Mouse (Mus musculus): ENCODE results near the gene Ccdc50. TPM values are rescaled to one million over a fixed set of nuclear protein-coding genes. Genes with fewer than 3 reads are reported as not detected.

The Ccdc50 gene
- polyA plus RNA-seq, 1 experiment from 2014 or later: 52.7 TPM

DNA sequence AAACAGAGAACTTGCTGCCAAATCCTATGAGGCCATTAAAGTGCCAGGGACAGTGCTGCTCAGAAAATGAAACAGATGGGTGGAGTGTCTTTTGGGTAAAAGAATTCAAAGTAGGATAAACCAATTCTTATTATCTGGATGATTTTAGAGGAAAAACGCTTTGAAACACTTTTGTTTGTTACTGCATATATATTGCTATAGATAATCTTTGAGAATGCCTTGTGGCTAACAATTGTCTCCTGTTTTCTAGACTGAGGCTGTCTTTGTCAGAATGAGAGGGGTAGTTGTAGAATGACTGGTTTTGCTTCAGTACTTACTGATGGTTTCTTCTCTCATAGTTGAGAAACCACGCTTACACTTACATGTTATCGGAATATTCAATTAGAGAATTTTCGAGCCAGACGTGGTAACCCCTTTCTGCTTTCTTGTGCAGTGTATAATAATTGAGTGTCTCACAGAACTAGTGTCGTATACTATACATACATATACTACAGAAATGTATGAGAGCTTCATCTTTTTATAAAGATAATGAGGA, 11.1 kb downstream of the Ccdc50 start:
- Histone ChIP-seq H3K9me3 (0 out of 2 replicates have a peak, but pooled peaks cover 6% of the 10 kb centered on the region), H3K9ac (no peak overlapping the region), H3K4me3 (no peak overlapping the region), H3K36me3 (no peaks in the 10 kb centered on the region), H3K27me3 (no peaks in the 10 kb centered on the region), H3K4me1 (replicated peaks) (0 out of 2 replicates have a peak, but pooled peaks cover 4% of the 10 kb centered on the region), H3K4me2 (no peak overlapping the region), H3K27ac (0 out of 2 replicates have a peak overlapping the region, but pooled peaks have one; percentile 4)
- ATAC-seq (ENCODE audit: low FRiP score): no peak
- WGBS: 90% methylated on average over 6 of the region's 6 CpGs

- H3K9me3 ChIP-seq: no peaks in the 10 kb centered on the region
- H3K36me3 ChIP-seq: peaks cover 9% of the 10 kb centered on the region
- H3K27me3 ChIP-seq: no peaks in the 10 kb centered on the region
- no peak for ATAC-seq (ENCODE audit: low FRiP score)
- no peak overlapping the region for H3K4me3 ChIP-seq
- 87% methylated on average over 2 of the region's 2 CpGs for WGBS
- no peak overlapping the region for H3K9ac ChIP-seq
- no peak overlapping the region for H3K4me2 ChIP-seq
- no peak overlapping the region for H3K27ac ChIP-seq
- 0 out of 2 replicates have a peak, but pooled peaks cover 4% of the 10 kb centered on the region for H3K4me1 ChIP-seq (replicated peaks)
These were observed 12.9 kb downstream of the Ccdc50 start for GRCm38 (mm10) chr16:27401579-27401978.

- Histone ChIP-seq H3K36me3 (peaks cover 25% of the 10 kb centered on the region), H3K27ac (no peak overlapping the region), H3K4me3 (no peak overlapping the region), H3K27me3 (no peaks in the 10 kb centered on the region), H3K4me2 (no peak overlapping the region), H3K9me3 (no peaks in the 10 kb centered on the region), H3K4me1 (replicated peaks) (no peaks in the 10 kb centered on the region), H3K9ac (no peak overlapping the region)
- ATAC-seq (ENCODE audit: low FRiP score): no peak
These were observed 15.4 kb downstream of the Ccdc50 start for GRCm38 (mm10) chr16:27404107-27404506.

DNA sequence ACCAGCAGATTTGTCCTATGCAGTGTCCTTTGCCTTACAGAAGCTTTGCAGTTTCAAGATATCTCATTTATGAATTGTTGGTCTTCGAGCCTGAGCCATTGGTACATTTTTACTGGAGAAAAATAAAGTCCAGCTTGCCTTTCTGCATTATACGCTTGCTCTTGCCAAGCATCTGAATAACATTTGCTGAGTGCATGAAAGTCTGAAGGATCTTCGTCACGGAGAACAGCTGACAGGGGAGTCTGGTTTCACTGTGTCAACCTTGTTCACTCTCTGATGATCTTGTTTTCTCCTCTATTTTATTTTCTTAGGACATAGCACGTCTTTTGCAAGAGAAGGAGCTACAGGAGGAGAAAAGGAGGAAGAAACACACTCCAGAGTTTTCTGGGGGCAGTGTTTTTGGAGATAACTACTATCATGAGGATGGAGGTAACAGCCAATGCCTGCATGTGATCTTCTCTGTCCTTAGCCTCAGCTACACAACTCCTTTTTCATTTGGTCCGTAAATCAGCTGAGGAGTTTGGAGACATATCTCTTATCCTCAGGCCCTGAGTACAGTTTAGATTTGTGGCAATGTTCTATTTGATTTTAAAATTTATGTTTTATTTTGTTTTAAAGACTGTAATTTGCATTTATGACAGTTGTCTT, 28.4 kb downstream of the Ccdc50 start:
- Histone ChIP-seq H3K4me3 (no peak overlapping the region), H3K4me2 (no peak overlapping the region), H3K27ac (no peak overlapping the region), H3K36me3 (peaks cover 74% of the 10 kb centered on the region), H3K27me3 (no peaks in the 10 kb centered on the region), H3K9ac (no peak overlapping the region), H3K4me1 (replicated peaks) (no peaks in the 10 kb centered on the region), H3K9me3 (no peaks in the 10 kb centered on the region)
- WGBS: 98% methylated on average over 6 of the region's 6 CpGs
- ATAC-seq (ENCODE audit: low FRiP score): no peak

GRCm38 (mm10) chr16:27417632-27418031, 29.0 kb downstream of the Ccdc50 start:
- Histone ChIP-seq H3K4me1 (replicated peaks) (no peaks in the 10 kb centered on the region), H3K36me3 (peaks cover 80% of the 10 kb centered on the region), H3K9me3 (peaks cover 5% of the 10 kb centered on the region; the same call in 1 of the 2 replicates), H3K27me3 (no peaks in the 10 kb centered on the region), H3K9ac (no peak overlapping the region), H3K27ac (no peak overlapping the region), H3K4me3 (no peak overlapping the region), H3K4me2 (no peak overlapping the region)
- WGBS: 98% methylated on average over 3 of the region's 3 CpGs
- ATAC-seq (ENCODE audit: low FRiP score): no peak

- WGBS: 99% methylated on average over 3 of the region's 3 CpGs
These were observed 32.3 kb downstream of the Ccdc50 start for GRCm38 (mm10) chr16:27420982-27421381.

DNA sequence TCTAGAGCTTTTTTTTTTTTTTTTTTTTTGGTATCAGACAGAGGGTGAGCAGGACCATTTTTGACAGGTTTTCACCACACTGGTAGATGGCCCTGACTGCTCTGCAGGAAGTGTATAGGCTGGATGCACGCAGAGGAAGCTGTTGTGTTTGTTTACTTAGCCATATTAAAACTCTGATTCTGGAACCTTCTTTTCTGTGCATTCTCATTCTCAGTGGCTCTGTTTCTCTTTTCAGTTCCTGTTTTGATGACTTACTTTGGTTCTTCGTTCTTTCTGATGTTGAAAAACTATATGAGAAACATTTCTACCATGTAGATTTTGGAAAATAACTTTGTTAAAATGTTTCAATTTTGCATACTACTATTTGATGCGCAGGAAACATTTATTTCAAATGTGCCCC, 46.4 kb downstream of the Ccdc50 start:
- H3K27ac ChIP-seq: no peak overlapping the region
- 86% methylated on average over 3 of the region's 3 CpGs for WGBS
- peaks cover 38% of the 10 kb centered on the region for H3K36me3 ChIP-seq
- H3K9me3 ChIP-seq: no peaks in the 10 kb centered on the region
- no peaks in the 10 kb centered on the region for H3K4me1 ChIP-seq (replicated peaks)
- H3K4me2 ChIP-seq: no peak overlapping the region
- H3K9ac ChIP-seq: no peak overlapping the region
- no peaks in the 10 kb centered on the region for H3K27me3 ChIP-seq
- no peak overlapping the region for H3K4me3 ChIP-seq
- no peak for ATAC-seq (ENCODE audit: low FRiP score)

More at GRCm38 (mm10) chr16:27420982-27421381, 32.3 kb downstream of the Ccdc50 start:
- no peaks in the 10 kb centered on the region for H3K27me3 ChIP-seq
- H3K9me3 ChIP-seq: peaks cover 7% of the 10 kb centered on the region; the same call in 1 of the 2 replicates
- no peak overlapping the region for H3K27ac ChIP-seq
- H3K4me1 ChIP-seq (replicated peaks): no peaks in the 10 kb centered on the region
- ATAC-seq (ENCODE audit: low FRiP score): no peak
- no peak overlapping the region for H3K4me2 ChIP-seq
- no peak overlapping the region for H3K9ac ChIP-seq
- H3K36me3 ChIP-seq: peaks cover 57% of the 10 kb centered on the region
- H3K4me3 ChIP-seq: no peak overlapping the region

GRCm38 (mm10) chr16:27443941-27444340, 55.3 kb downstream of the Ccdc50 start:
- H3K9me3 ChIP-seq: no peaks in the 10 kb centered on the region
- ATAC-seq (ENCODE audit: low FRiP score): no peak
- no peak overlapping the region for H3K4me3 ChIP-seq
- no peaks in the 10 kb centered on the region for H3K4me1 ChIP-seq (replicated peaks)
- 96% methylated on average over 3 of the region's 3 CpGs for WGBS
- H3K4me2 ChIP-seq: no peak overlapping the region
- H3K36me3 ChIP-seq: peaks cover 56% of the 10 kb centered on the region
- H3K27me3 ChIP-seq: no peaks in the 10 kb centered on the region
- no peak overlapping the region for H3K27ac ChIP-seq
- no peak overlapping the region for H3K9ac ChIP-seq

DNA sequence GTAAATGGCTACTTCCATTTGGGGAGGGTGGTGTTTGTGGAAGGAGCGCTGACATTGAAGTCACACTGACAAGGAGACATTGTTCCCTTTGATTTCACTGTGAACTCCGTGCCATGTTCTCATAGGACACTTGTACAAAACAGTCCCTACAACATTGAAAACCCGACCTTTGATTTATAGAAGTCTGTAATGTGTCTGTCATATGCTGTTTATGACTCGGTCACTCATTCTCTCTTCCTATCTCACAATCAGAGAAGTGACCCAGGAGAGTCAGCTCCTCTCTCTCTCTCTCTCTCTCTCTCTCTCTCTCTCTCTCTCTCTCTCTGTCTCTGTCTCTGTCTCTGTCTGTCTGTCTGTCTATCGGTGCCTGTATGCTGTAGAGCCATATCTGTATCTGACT, 60.7 kb downstream of the Ccdc50 start:
- peaks cover 45% of the 10 kb centered on the region for H3K36me3 ChIP-seq
- H3K4me2 ChIP-seq: no peak overlapping the region
- H3K4me1 ChIP-seq (replicated peaks): no peaks in the 10 kb centered on the region; the same call in 1 of the 2 replicates
- H3K4me3 ChIP-seq: no peak overlapping the region
- H3K27ac ChIP-seq: no peak overlapping the region
- ATAC-seq (ENCODE audit: low FRiP score): no peak
- WGBS: 95% methylated on average over 5 of the region's 5 CpGs
- no peak overlapping the region for H3K9ac ChIP-seq
- H3K9me3 ChIP-seq: no peaks in the 10 kb centered on the region
- H3K27me3 ChIP-seq: no peaks in the 10 kb centered on the region

GRCm38 (mm10) chr16:27450655-27451054, 62.0 kb downstream of the Ccdc50 start:
- WGBS: 98% methylated on average over 2 of the region's 2 CpGs
- no peaks in the 10 kb centered on the region for H3K9me3 ChIP-seq
- peaks cover 33% of the 10 kb centered on the region for H3K36me3 ChIP-seq
- no peak for ATAC-seq (ENCODE audit: low FRiP score)
- H3K4me1 ChIP-seq (replicated peaks): no peaks in the 10 kb centered on the region; the same call in 1 of the 2 replicates
- no peaks in the 10 kb centered on the region for H3K27me3 ChIP-seq
- H3K4me2 ChIP-seq: no peak overlapping the region
- H3K27ac ChIP-seq: no peak overlapping the region
- no peak overlapping the region for H3K4me3 ChIP-seq
- no peak overlapping the region for H3K9ac ChIP-seq

DNA sequence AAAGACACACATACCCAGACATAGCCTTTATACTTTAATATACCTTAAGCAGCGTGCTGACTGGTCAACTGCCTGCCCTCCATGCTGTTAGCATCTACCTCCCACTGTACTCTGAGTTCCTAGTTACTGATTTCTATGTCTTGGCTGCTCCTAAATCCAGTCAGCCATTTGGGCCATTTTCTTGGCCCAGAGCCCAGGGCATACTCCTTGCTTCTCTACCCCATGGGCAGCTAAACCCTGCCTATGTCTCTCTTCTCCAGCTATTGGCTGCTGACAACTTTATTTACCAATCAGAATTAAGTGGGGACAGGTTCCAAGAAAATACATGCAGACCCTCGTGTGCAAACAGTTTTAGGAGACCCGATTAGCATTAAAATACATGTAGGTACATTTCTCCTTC, 64.7 kb downstream of the Ccdc50 start:
- Histone ChIP-seq H3K36me3 (peaks cover 17% of the 10 kb centered on the region), H3K27ac (no peak overlapping the region), H3K9ac (no peak overlapping the region), H3K27me3 (no peaks in the 10 kb centered on the region), H3K4me1 (replicated peaks) (no peaks in the 10 kb centered on the region; the same call in 1 of the 2 replicates), H3K4me3 (no peak overlapping the region), H3K9me3 (no peaks in the 10 kb centered on the region), H3K4me2 (no peak overlapping the region)
- WGBS: 67% methylated on average over 3 of the region's 3 CpGs
- ATAC-seq (ENCODE audit: low FRiP score): peak; percentile 30; the same call in 1 of the 2 replicates

DNA sequence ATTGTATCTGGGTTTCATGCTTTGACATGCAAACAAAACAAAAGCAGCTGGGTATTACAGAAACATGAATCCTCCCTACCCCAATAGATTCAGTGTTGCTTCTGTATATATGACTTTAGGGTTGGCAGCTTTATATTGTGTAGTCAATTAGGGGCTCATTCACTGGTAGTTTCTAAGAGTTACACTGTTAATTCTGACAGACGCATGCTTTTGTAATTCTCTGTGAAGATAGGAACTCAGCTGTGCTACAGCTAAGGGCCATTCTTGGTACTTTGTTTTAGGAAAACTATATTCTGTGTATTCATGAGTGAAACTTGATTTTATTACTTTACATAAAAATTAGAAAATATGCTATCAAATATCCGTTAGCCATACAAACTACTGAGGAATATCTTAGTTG, 65.2 kb downstream of the Ccdc50 start:
- no peak overlapping the region for H3K9ac ChIP-seq
- H3K9me3 ChIP-seq: no peaks in the 10 kb centered on the region
- H3K4me1 ChIP-seq (replicated peaks): no peaks in the 10 kb centered on the region; the same call in 1 of the 2 replicates
- H3K4me3 ChIP-seq: no peak overlapping the region
- 71% methylated on average over 2 of the region's 2 CpGs for WGBS
- peaks cover 17% of the 10 kb centered on the region for H3K36me3 ChIP-seq
- no peak overlapping the region for H3K27ac ChIP-seq
- ATAC-seq (ENCODE audit: low FRiP score): no peak
- H3K27me3 ChIP-seq: no peaks in the 10 kb centered on the region
- H3K4me2 ChIP-seq: no peak overlapping the region

DNA sequence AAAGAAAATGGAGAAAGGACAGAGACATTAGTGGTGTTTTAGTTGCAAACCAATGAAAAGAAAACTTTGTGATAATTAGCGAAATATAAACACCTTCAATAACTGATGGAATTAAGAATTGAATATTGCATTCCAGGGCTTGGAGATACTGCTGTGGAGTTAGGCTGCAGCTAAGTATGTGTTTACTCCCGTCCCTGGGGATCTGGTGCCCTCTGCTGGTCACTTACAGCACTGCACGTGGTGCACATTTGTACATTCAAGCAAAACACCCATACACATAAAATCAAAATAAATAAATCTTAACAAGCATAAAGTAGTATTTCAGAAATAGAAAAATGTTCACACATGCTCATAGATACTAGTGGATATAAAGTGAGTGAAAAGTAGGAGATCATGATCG, 68.6 kb downstream of the Ccdc50 start:
- Histone ChIP-seq H3K27ac (no peak overlapping the region), H3K9me3 (no peaks in the 10 kb centered on the region), H3K4me3 (no peak overlapping the region), H3K27me3 (no peaks in the 10 kb centered on the region), H3K36me3 (no peaks in the 10 kb centered on the region), H3K9ac (no peak overlapping the region), H3K4me1 (replicated peaks) (no peaks in the 10 kb centered on the region; the same call in 1 of the 2 replicates), H3K4me2 (no peak overlapping the region)
- ATAC-seq (ENCODE audit: low FRiP score): 0 out of 2 replicates have a peak, but pooled peaks have one; percentile 48
- 20% methylated on average over 4 of the region's 4 CpGs for WGBS
